Mouse (Mus musculus) embryonic facial prominence, embryonic 10.5 days (tissue): ENCODE measurements at regions not wholly inside any gene's neighbourhood (a gene's known extent, or its start where the extent isn't known, plus 50 kb on each side); places are given as distances from the start of the nearest gene placed in this dataset.

Experiments used
- DNase-seq: peaks from one replicate; pipeline ENCODE4 v3.0.0-alpha.2; 2017; ENCODE audit warnings: low spot score
- H3K27ac ChIP-seq: fragments of 300-500 bp; sonication (generic); replicated peaks from 2 replicates; pipeline ENCODE4 v1.5.1; 2016; ENCODE audit warnings: mild to moderate bottlenecking
- H3K27me3 ChIP-seq: fragments of 300-500 bp; sonication (generic); replicated peaks from 2 replicates; pipeline ENCODE4 v1.6.1; 2016; ENCODE audit warnings: low read depth, mild to moderate bottlenecking; ENCODE audit not compliant: poor library complexity, severe bottlenecking
- H3K36me3 ChIP-seq: fragments of 300-500 bp; sonication (generic); replicated peaks from 2 replicates; pipeline ENCODE4 v1.6.1; 2016; ENCODE audit warnings: mild to moderate bottlenecking, moderate library complexity
- H3K4me1 ChIP-seq: fragments of 300-500 bp; sonication (generic); 2 replicates; pipeline ENCODE4 v1.6.1; 2016
- H3K4me3 ChIP-seq: fragments of 300-500 bp; sonication (generic); 2 replicates; pipeline ENCODE4 v1.5.1; 2016; ENCODE audit warnings: mild to moderate bottlenecking, moderate library complexity
- H3K9me3 ChIP-seq: fragments of 300-500 bp; sonication (generic); 2 replicates; pipeline ENCODE4 v1.6.1; 2016; ENCODE audit warnings: mild to moderate bottlenecking
- WGBS: fragments of 180-500 bp; shearing (Covaris S2); methylation state at CpG from one replicate; pipeline ENCODE4 v1.1.7; 2016; 5-methylcytosine and 5-hydroxymethylcytosine counted together

DNA sequence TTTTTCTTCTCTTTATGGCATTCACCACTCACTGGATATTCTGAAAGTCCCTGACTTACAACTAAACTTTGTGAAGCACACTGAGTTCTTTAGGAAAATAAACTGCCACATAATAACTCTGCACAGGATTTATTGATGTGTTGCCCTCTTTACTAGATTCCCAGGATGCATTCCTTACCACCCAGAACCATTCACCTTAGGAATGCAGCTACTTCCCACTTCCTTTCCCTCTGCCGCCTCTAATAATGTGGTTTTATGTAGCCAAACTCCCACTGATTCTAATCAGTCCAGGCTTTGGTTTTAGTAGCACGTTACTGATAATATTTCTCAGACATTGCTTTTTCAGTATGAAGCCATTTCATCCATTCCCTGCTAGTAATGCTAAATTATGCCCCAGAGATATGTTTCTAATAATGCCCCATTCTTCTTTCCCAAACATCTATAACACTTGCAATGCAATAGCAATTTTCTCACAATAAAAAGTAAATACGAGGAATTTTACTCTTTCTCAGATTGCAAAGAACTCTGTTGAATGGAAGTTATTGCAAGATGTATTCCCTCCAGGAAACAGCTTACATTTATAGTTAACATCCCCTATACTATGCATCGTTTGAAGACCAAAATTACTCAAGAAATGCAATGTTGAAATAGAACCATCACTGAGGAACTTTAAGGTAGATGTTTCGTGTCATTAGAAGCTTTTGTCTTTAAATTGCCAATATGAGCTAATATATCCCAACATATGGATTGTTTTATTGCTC, 145.2 kb upstream of the Zpld1 start:
- 77% methylated on average over 5 of the region's 5 CpGs for WGBS
- Histone ChIP-seq H3K4me1 (no peaks in the 10 kb centered on the region), H3K27me3 (no peaks in the 10 kb centered on the region), H3K27ac (no peak overlapping the region), H3K4me3 (no peak overlapping the region), H3K9me3 (no peaks in the 10 kb centered on the region), H3K36me3 (no peaks in the 10 kb centered on the region)
- no peak for DNase-seq

DNA sequence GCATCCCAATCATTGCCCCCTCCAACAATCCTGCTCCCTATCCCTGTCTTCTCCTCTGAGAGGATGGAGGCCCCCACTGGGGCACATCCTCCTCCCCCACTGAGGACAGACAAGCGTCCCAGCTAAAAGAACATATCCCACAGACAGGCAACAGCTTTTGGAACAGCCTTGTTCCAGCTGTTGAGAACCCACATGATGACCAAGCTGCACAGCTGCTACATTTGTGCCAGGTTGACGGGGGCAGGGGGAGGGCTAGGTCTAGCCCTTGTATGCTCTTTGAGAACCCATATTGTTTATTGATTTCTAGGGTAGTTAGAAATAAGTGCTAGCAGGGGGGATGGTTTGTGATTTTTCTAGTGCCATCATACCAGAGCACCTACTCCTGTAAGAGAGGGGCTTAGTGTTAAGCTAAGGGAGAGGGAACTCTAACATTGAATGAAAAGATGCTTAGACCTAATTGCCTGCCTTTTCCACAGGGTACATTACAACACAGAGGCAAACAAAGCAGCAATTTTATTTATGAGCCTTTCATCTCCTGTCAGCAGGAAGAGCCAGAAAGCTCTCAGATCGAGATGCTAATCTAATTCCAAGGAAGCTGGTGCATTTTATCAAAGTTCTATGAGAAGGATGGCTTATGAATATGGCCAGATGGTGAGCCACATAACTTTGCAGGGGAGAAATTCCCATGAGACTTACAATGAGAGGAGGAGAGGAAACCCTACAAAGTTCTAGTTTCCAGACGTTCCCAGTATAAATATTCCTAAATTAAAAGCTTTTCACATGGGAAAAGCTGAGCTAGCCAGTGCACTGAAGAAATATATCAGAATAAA, 137.6 kb upstream of the Zpld1 start:
- H3K4me3 ChIP-seq: no peak overlapping the region
- no peaks in the 10 kb centered on the region for H3K9me3 ChIP-seq
- H3K4me1 ChIP-seq: no peaks in the 10 kb centered on the region
- no peaks in the 10 kb centered on the region for H3K36me3 ChIP-seq
- DNase-seq: no peak
- whole genome bisulfite sequencing: 68% methylated on average over 4 of the region's 4 CpGs
- H3K27ac ChIP-seq: no peak overlapping the region
- no peaks in the 10 kb centered on the region for H3K27me3 ChIP-seq

DNA sequence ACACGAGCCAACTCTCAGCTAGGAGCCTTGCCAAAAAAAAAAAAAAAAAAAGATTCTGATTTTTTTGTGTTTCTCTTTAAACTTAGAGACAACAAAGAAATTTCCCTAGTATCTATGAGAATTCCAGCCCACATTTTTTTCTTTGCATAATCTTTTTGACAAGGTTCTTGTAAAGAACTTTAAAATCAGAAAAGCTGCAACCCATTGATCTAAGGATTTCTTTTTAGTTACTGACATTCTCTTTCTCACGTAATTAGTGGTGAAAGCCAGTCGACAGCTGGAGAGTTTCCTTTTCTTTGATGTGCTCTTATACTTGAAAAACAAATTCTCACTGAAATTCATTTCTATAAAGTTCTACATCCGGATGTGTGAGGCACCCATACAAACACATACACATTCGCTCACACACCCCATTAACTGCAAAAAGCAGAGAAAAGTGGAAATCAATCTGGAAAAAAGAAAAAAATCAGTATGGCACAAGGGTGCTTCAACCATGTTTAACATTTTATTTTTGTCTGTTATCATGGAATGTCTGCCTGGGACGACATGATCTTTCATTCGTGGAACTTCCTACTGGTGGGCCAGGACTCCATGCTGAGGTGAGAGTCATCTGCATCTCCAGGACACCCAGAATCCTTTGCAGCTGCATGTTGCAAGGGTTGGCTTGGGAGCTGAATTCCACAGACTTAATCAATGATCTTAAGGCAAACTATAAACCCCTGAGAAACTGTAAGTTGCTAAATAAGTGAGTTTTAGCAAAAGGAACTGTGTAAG, 124.0 kb upstream of the Zpld1 start:
- Histone ChIP-seq H3K4me3 (no peak overlapping the region), H3K4me1 (no peaks in the 10 kb centered on the region), H3K27ac (no peak overlapping the region), H3K36me3 (no peaks in the 10 kb centered on the region), H3K9me3 (no peaks in the 10 kb centered on the region), H3K27me3 (no peaks in the 10 kb centered on the region)
- WGBS: 59% methylated on average over 7 of the region's 7 CpGs
- DNase-seq: no peak

DNA sequence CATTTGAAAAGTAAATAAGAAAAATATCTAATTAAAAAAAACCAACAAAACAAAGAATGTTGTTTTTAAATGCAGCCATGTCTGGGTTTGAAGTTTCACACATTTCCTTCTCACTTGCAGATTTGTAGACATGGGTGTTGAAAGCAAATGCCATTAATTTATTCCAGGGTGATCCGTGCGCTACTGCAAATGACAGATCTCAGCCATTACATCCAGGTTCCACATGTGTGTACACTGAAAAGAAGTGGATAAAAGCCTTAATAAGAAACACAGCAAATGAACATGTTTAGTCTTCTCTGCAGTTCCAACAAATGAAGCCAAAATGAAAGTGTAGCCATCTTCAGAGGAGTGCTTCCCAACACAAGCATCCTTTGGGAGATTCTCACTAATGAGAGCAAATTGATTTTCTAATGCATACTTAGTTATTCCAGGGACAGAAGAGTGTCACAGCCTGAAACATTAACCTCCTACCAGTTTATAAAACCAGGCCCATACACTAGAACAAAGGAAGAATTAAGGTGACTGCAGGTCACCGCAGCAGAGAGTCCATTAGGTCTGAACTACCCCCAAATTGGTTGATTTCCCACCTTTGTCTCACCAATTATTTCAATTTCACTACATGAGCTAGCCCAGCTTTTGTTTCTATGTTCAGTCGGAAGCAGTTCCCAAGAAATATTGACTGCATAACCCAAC, 123.2 kb upstream of the Zpld1 start:
- Histone ChIP-seq H3K27ac (0 out of 2 replicates have a peak overlapping the region, but pooled peaks have one; percentile 14), H3K4me3 (no peak overlapping the region), H3K9me3 (no peaks in the 10 kb centered on the region), H3K4me1 (no peaks in the 10 kb centered on the region), H3K36me3 (no peaks in the 10 kb centered on the region), H3K27me3 (no peaks in the 10 kb centered on the region)
- DNase-seq: no peak
- WGBS: 76% methylated on average over 4 of the region's 4 CpGs

DNA sequence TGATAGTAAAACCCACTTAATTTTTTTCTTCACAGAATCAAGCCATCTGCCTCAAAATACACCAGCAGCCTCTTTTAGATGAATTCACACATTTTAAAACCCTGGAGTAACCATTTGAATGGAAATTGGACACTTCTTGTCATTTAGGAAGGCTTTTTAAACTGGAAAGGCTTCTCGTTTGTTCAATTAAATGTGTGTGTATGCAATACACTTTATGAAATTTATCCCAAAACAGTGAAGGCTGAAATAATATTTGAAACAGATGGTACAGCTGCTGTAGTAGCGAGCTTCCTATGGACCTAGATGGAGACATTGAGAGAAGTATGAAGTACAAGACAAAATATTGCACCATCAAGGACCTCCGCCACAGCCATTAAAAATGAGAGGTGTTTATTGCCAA, 121.1 kb upstream of the Zpld1 start:
- no peaks in the 10 kb centered on the region for H3K36me3 ChIP-seq
- DNase-seq: no peak
- H3K27me3 ChIP-seq: no peaks in the 10 kb centered on the region
- WGBS: 78% methylated on average over 3 of the region's 3 CpGs
- no peak overlapping the region for H3K27ac ChIP-seq
- H3K9me3 ChIP-seq: no peaks in the 10 kb centered on the region
- no peaks in the 10 kb centered on the region for H3K4me1 ChIP-seq
- H3K4me3 ChIP-seq: no peak overlapping the region

DNA sequence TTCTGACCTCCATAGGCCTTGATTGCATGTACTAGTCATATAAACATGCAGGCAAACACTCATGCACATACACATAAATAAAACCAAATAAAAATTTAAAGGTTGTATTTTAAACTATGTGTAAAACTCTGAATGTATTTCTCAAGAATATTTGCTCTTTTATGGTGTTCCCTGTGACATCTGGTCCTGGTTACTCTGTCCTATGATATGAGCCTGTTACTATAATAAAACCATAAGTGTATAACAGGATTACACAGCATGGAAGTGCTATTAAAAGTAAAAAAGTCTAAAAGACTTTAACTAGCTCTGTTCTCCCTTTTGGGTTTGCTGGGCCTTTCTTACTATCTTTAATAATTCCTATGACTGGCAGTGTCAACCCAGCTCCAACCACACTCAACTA, 103.0 kb upstream of the Zpld1 start:
- Histone ChIP-seq H3K9me3 (no peaks in the 10 kb centered on the region), H3K27me3 (no peaks in the 10 kb centered on the region), H3K4me1 (no peaks in the 10 kb centered on the region), H3K4me3 (no peak overlapping the region), H3K27ac (no peak overlapping the region), H3K36me3 (no peaks in the 10 kb centered on the region)
- DNase-seq: no peak

DNA sequence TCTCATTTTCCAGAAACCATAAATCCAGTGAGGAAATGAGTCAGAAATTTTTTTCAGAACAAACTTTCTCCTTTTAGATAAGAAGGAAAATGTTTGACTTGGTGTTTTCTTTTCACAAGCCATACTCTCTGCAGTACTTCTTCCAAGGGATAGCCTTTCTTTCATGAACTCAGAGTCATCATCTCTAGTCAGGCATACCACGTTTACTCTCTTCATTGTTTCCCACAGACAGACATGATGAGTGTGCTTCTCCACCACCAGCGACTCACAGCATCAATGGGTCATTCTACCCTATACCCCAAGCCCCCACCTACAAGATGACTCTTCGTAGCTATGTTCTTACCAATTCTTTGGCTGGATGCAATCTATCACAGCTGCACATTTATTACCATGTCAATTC, 97.1 kb upstream of the Zpld1 start:
- H3K36me3 ChIP-seq: no peaks in the 10 kb centered on the region
- 81% methylated on average over 3 of the region's 3 CpGs for WGBS
- no peaks in the 10 kb centered on the region for H3K4me1 ChIP-seq
- DNase-seq: no peak
- H3K9me3 ChIP-seq: no peaks in the 10 kb centered on the region
- H3K4me3 ChIP-seq: no peak overlapping the region
- H3K27me3 ChIP-seq: no peaks in the 10 kb centered on the region
- H3K27ac ChIP-seq: no peak overlapping the region

DNA sequence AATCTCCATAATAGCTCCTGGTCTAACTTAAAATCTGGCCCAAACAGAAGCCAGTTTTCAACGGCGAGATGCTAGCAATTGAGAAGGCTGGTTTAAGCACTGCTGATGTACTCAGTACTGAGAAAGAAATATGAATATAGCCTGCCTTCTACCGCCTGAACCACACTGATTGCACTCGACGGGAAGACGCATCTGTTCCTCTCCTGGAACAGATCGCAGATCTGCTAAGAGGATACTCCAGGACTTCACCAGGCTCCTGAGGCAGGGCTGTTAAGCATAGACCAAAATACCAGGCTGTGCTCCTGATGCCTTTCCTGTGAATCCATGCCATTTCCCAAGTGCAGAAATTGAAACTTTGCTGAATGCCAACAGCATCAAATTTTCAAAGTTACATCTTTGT, 92.6 kb upstream of the Zpld1 start:
- no peak overlapping the region for H3K27ac ChIP-seq
- no peaks in the 10 kb centered on the region for H3K9me3 ChIP-seq
- no peaks in the 10 kb centered on the region for H3K4me1 ChIP-seq
- WGBS: 86% methylated on average over 7 of the region's 7 CpGs
- no peak overlapping the region for H3K4me3 ChIP-seq
- no peak for DNase-seq
- no peaks in the 10 kb centered on the region for H3K36me3 ChIP-seq
- H3K27me3 ChIP-seq: no peaks in the 10 kb centered on the region

DNA sequence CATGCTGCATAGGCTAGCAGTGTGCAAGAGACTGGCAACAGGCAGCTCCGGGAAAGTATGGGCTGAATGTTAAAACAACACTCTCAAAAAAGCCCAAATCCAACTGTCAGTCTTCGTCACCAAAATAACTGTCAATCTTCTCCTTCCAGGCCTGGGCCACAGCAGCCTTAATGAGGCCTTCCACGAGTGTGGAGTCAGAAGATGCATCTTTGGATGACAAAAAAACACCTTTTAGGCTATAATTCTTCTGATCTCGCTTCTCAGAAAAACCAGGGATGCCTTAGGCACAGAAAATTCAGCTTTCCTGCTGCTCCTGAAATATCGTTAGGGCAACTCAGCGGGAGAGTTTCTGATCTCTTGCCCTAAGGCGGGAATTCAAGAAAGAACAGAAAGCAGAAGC, 82.2 kb upstream of the Zpld1 start:
- 0 out of 2 replicates have a peak, but pooled peaks cover 3% of the 10 kb centered on the region for H3K4me1 ChIP-seq
- no peaks in the 10 kb centered on the region for H3K27me3 ChIP-seq
- no peak overlapping the region for H3K27ac ChIP-seq
- WGBS: 62% methylated on average over 7 of the region's 7 CpGs
- H3K36me3 ChIP-seq: no peaks in the 10 kb centered on the region
- H3K4me3 ChIP-seq: no peak overlapping the region
- no peaks in the 10 kb centered on the region for H3K9me3 ChIP-seq
- no peak for DNase-seq

DNA sequence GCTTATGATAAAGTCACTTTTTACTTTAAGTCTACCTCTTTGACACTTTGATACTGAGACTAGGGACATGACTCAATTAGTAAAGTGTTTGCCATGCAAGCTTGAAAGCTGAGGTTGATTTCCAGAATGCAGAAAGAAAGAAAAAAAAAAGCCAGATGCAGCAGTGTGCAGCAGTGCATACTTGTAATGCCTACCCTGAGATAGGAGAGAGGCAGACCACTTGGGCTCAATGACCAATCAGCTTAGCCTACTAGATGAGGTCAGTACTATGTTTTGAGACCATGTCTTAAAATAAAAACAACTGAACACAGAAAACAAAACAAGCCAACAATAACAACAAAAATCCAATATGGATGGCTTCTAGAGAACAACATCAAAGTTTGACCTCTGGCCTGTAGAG, 81.4 kb upstream of the Zpld1 start:
- H3K9me3 ChIP-seq: no peaks in the 10 kb centered on the region
- no peaks in the 10 kb centered on the region for H3K36me3 ChIP-seq
- H3K27ac ChIP-seq: no peak overlapping the region
- no peak for DNase-seq
- no peak overlapping the region for H3K4me3 ChIP-seq
- H3K27me3 ChIP-seq: no peaks in the 10 kb centered on the region
- 0 out of 2 replicates have a peak, but pooled peaks cover 3% of the 10 kb centered on the region for H3K4me1 ChIP-seq

DNA sequence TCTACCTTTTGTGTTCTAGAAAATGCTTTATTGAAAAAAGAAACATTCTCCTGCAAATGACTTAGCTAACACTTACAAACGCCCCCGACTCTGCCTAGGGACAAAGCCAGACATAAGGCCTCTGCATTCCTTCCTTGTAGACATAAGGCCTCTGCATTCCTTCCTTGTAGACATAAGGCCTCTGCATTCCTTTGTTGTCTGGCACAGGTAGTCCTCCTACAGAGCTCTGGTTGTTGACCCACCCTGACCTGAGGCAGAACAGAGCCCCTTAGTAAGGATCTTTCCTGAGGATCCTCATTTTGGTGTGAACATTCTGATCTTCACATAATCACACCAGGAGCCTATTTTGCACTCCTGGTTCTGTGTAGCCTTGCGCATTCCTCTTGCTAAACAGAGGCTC, 80.9 kb upstream of the Zpld1 start:
- WGBS: 66% methylated on average over 3 of the region's 3 CpGs
- H3K36me3 ChIP-seq: no peaks in the 10 kb centered on the region
- 0 out of 2 replicates have a peak, but pooled peaks cover 3% of the 10 kb centered on the region for H3K4me1 ChIP-seq
- no peaks in the 10 kb centered on the region for H3K27me3 ChIP-seq
- H3K9me3 ChIP-seq: no peaks in the 10 kb centered on the region
- H3K4me3 ChIP-seq: no peak overlapping the region
- DNase-seq: no peak
- H3K27ac ChIP-seq: no peak overlapping the region

DNA sequence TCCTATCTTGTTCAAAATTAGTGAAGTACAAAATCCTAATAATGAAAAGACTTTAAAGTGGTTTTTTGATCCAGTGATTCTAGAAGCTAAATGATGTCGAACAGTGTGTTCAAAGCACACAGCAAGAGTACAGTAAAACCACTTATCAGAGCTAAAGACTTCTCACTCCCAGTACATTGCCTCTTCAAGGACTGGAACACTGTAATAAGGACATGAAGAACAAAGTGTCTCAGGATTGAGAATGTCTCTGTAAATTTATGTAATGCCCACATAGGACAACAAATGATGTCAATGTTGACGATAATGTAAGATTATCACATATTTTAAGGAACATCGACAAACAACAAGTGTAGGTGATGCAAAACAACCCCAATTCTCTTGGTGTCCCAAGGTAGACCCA, 78.1 kb upstream of the Zpld1 start:
- no peak overlapping the region for H3K4me3 ChIP-seq
- no peaks in the 10 kb centered on the region for H3K27me3 ChIP-seq
- no peaks in the 10 kb centered on the region for H3K36me3 ChIP-seq
- 0 out of 2 replicates have a peak, but pooled peaks cover 3% of the 10 kb centered on the region for H3K4me1 ChIP-seq
- no peaks in the 10 kb centered on the region for H3K9me3 ChIP-seq
- no peak overlapping the region for H3K27ac ChIP-seq
- WGBS: 95% methylated on average over 3 of the region's 3 CpGs
- DNase-seq: no peak
